Mouse (Mus musculus) ES-E14 (cell line): ENCODE data around the gene Arhgap44. TPM values are rescaled to one million over a fixed set of nuclear protein-coding genes. Genes with fewer than 3 reads are reported as not detected.
A peak's percentile ranks its signal among the peaks of the same experiment; 100 is the strongest.

Experiments
- DNase-seq: peaks from one replicate; pipeline ENCODE4 v3.0.0-alpha.2; 2013; ENCODE audit warnings: low read depth, low spot score
- H3K27ac ChIP-seq: 2 replicates; pipeline ENCODE4 v1.5.1; 2012; ENCODE audit warnings: low read depth, mild to moderate bottlenecking, low read length, moderate library complexity, mixed read lengths; ENCODE audit not compliant: poor library complexity, insufficient read depth, severe bottlenecking
- H3K36me3 ChIP-seq: 2 replicates; pipeline ENCODE4 v1.6.1; 2012; ENCODE audit warnings: mild to moderate bottlenecking, low read length, moderate library complexity, mixed read lengths; ENCODE audit not compliant: control insufficient read depth, poor library complexity, insufficient read depth, severe bottlenecking
- H3K4me1 ChIP-seq, 2 experiments: fragments of 150-350 bp in 1 of 2; sonication (generic) in 1 of 2; 2 replicates each; pipeline ENCODE4 v1.6.1; 2012; ENCODE audit warnings: low read length in 2 of 2, mild to moderate bottlenecking in 1 of 2, mixed read lengths in 1 of 2; ENCODE audit not compliant: control insufficient read depth in 2 of 2, insufficient read depth in 2 of 2, poor library complexity in 1 of 2
- H3K4me3 ChIP-seq, 2 experiments: fragments of 150-350 bp in 1 of 2; sonication (generic) in 1 of 2; 2 replicates each; pipeline ENCODE4 v1.5.1; 2012; ENCODE audit warnings: low read length in 2 of 2, low read depth in 1 of 2, mild to moderate bottlenecking in 1 of 2, mixed read lengths in 1 of 2; ENCODE audit not compliant: insufficient read depth in 1 of 2, poor library complexity in 1 of 2, severe bottlenecking in 1 of 2
- H3K9ac ChIP-seq: 2 replicates; pipeline ENCODE4 v1.6.1; 2012; ENCODE audit warnings: low read depth, mild to moderate bottlenecking, low read length, mixed read lengths; ENCODE audit not compliant: poor library complexity, insufficient read depth, severe bottlenecking
- H3K9me3 ChIP-seq: fragments of 150-350 bp; sonication (generic); 2 replicates; pipeline ENCODE4 v1.6.1; 2012; ENCODE audit warnings: low read depth, mild to moderate bottlenecking, low read length; ENCODE audit not compliant: control insufficient read depth, insufficient read depth
- CHD2 ChIP-seq: IDR thresholded peaks from 2 replicates; pipeline ENCODE4 v1.6.1; 2014; ENCODE audit warnings: mild to moderate bottlenecking, low read depth, low read length, inconsistent platforms
- HCFC1 ChIP-seq: IDR thresholded peaks from 2 replicates; pipeline ENCODE4 v1.6.1; 2012; ENCODE audit warnings: low read length, inconsistent platforms, borderline replicate concordance; ENCODE audit not compliant: insufficient read depth
- MAFK ChIP-seq: IDR thresholded peaks from 2 replicates; pipeline ENCODE4 v1.6.1; 2014; ENCODE audit warnings: mild to moderate bottlenecking, low read depth, low read length, inconsistent platforms; ENCODE audit not compliant: insufficient read depth
- ZC3H11A ChIP-seq: IDR thresholded peaks from 2 replicates; pipeline ENCODE4 v1.6.1; 2012; ENCODE audit warnings: low read depth, mild to moderate bottlenecking, inconsistent platforms, low read length, borderline replicate concordance
- ZNF384 ChIP-seq: IDR thresholded peaks from 2 replicates; pipeline ENCODE4 v1.6.1; 2012; ENCODE audit warnings: low read depth, low read length, inconsistent platforms
- in situ Hi-C, 2 experiments: fragments of 600-800 bp; cut with MboI; formaldehyde crosslinking; loops; one replicate each; pipeline ENCODE4 v1.15.1; 2025; ENCODE audit warnings: low sequenced_read_pairs in 2 of 2, inconsistent platforms in 1 of 2; ENCODE audit not compliant: unreplicated experiment in 2 of 2
- total RNA-seq: library from RNA; depleted of rRNA; stranded (reverse); fragments of 300-350 nt; gene quantifications from 2 replicates; pipeline ENCODE4 v1.2.3, GENCODE M21; 2012

Arhgap44 gene
- total RNA-seq, 1 experiment: 8.8 TPM

- Histone ChIP-seq H3K36me3 (no peaks in the 10 kb centered on the region; the same call in 1 of the 2 replicates), H3K4me3 (no peak overlapping the region), H3K27ac (no peak overlapping the region), H3K9me3 (no peaks in the 10 kb centered on the region), H3K4me1 (peaks cover 11 to 21% of the 10 kb centered on the region in 2 experiments), H3K9ac (no peak overlapping the region)
- in situ Hi-C loops: no loop called here
- TF ChIP-seq MAFK (no peak), CHD2 (no peak), ZC3H11A (no peak), ZNF384 (no peak), HCFC1 (no peak)
- DNase-seq: no peak
These were observed 55.6 kb downstream of the Arhgap44 start for GRCm38 (mm10) chr11:65107151-65107550.

- Histone ChIP-seq H3K27ac (no peak overlapping the region), H3K4me3 (no peak overlapping the region), H3K36me3 (no peaks in the 10 kb centered on the region; the same call in 1 of the 2 replicates), H3K9ac (no peak overlapping the region), H3K9me3 (no peaks in the 10 kb centered on the region), H3K4me1 (peaks cover 2 to 13% of the 10 kb centered on the region in 2 experiments; a peak in 2 of 4 replicates)
- TF ChIP-seq HCFC1 (no peak), ZNF384 (no peak), MAFK (no peak), ZC3H11A (no peak), CHD2 (no peak)
- no peak for DNase-seq
- in situ Hi-C loops: no loop called here
These were observed 58.7 kb downstream of the Arhgap44 start for GRCm38 (mm10) chr11:65104076-65104475.

- DNase-seq: no peak
- H3K4me1 ChIP-seq: peaks cover 7 to 14% of the 10 kb centered on the region in 2 experiments; a peak in 3 of 4 replicates
- H3K9me3 ChIP-seq: no peaks in the 10 kb centered on the region
- no peaks in the 10 kb centered on the region for H3K36me3 ChIP-seq
- no peak overlapping the region for H3K9ac ChIP-seq
- no peak overlapping the region for H3K4me3 ChIP-seq
- TF ChIP-seq HCFC1 (no peak), ZC3H11A (no peak), MAFK (no peak), CHD2 (no peak), ZNF384 (no peak)
- in situ Hi-C loops: no loop called here
- H3K27ac ChIP-seq: no peak overlapping the region
These were observed 61.6 kb downstream of the Arhgap44 start for GRCm38 (mm10) chr11:65101206-65101605.

- H3K9me3 ChIP-seq: no peaks in the 10 kb centered on the region
- TF ChIP-seq HCFC1 (no peak), MAFK (0 out of 2 replicates have a peak, but pooled peaks have one; percentile 26)
- peaks cover 7 to 14% of the 10 kb centered on the region in 2 experiments; a peak in 3 of 4 replicates for H3K4me1 ChIP-seq
- H3K27ac ChIP-seq: peak overlapping the region; percentile 14
- no peak overlapping the region for H3K9ac ChIP-seq
- no peaks in the 10 kb centered on the region for H3K36me3 ChIP-seq
- DNase-seq: no peak
- H3K4me3 ChIP-seq: peak overlapping the region in 1 of 2 experiments; percentile 38; a peak in 1 of 4 replicates
- in situ Hi-C loops: no loop called here
These were observed 62.7 kb downstream of the Arhgap44 start for GRCm38 (mm10) chr11:65100031-65100430.
